Mouse (Mus musculus) urinary bladder, postnatal 14 days (tissue): ENCODE measurements at regions not wholly inside any gene's neighbourhood (a gene's known extent, or its start where the extent isn't known, plus 50 kb on each side); places are given as distances from the start of the nearest gene placed in this dataset.

Experiments
- DNase-seq: peaks from one replicate; pipeline ENCODE4 v3.0.0; 2021; ENCODE audit warnings: low spot score

DNA sequence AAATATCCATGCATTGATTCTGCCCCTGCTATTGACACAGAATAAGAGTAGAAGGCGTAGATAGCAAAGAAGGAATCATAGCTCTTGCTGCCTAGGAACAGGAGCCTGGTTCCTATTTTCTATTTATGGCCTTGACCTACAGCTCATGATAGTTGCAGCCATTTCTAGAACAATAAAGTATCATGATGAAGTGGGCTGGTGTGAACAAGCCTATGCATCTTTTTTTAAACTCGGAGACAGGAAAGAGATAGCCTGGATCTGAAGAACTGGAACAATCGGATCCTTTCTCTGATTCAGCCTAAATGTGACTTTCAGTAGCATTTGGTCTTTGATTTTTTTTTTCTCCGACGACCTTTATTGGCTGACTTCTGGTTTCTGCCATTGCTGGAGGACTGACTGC is 541.4 kb downstream of the Galc start:
- DNase-seq: no peak
